Mouse (Mus musculus) midbrain, embryonic 13.5 days (tissue): ENCODE results near the gene Tesk1. TPM values are rescaled to one million over a fixed set of nuclear protein-coding genes. Genes with fewer than 3 reads are reported as not detected.

Source experiments
- ATAC-seq: fragments of 200-750 bp; cut with Nextera tagmentation; 2 replicates; pipeline ENCODE4 v1.8.0; 2017; ENCODE audit warnings: mild to moderate bottlenecking, moderate TSS enrichment, moderate library complexity
- H3K27ac ChIP-seq: fragments of 300-500 bp; sonication (generic); 2 replicates; pipeline ENCODE4 v1.5.1; 2015; ENCODE audit warnings: inconsistent platforms, mild to moderate bottlenecking, moderate library complexity
- H3K27me3 ChIP-seq: fragments of 300-500 bp; sonication (generic); 2 replicates; pipeline ENCODE4 v1.6.1; 2015; ENCODE audit warnings: mild to moderate bottlenecking, inconsistent platforms
- H3K36me3 ChIP-seq: fragments of 300-500 bp; sonication (generic); 2 replicates; pipeline ENCODE4 v1.6.1; 2015; ENCODE audit warnings: mild to moderate bottlenecking, inconsistent platforms
- H3K4me1 ChIP-seq: fragments of 300-500 bp; sonication (generic); replicated peaks from 2 replicates; pipeline ENCODE4 v1.6.1; 2015; ENCODE audit warnings: inconsistent platforms
- H3K4me2 ChIP-seq: fragments of 300-500 bp; sonication (generic); replicated peaks from 2 replicates; pipeline ENCODE4 v1.6.1; 2015; ENCODE audit warnings: moderate library complexity, mild to moderate bottlenecking, inconsistent platforms
- H3K4me3 ChIP-seq: fragments of 300-500 bp; sonication (generic); replicated peaks from 2 replicates; pipeline ENCODE4 v1.5.1; 2015; ENCODE audit warnings: mild to moderate bottlenecking, inconsistent platforms
- H3K9ac ChIP-seq: fragments of 300-500 bp; sonication (generic); replicated peaks from 2 replicates; pipeline ENCODE4 v1.6.1; 2015; ENCODE audit warnings: mild to moderate bottlenecking, inconsistent platforms
- H3K9me3 ChIP-seq: fragments of 300-500 bp; sonication (generic); 2 replicates; pipeline ENCODE4 v1.6.1; 2016; ENCODE audit warnings: mild to moderate bottlenecking, inconsistent platforms
- WGBS: fragments of 180-500 bp; shearing (Covaris S2); methylation state at CpG from one replicate; pipeline ENCODE4 v1.1.7; 2015; 5-methylcytosine and 5-hydroxymethylcytosine counted together
- polyA plus RNA-seq: library from polyadenylated mRNA; unstranded; fragments of >200 nt; fragmentation: Nextera tagmentation; extraction: Ambion mirVana; gene quantifications from 2 replicates; pipeline ENCODE4 v1.2.1, GENCODE M21; 2015

Tesk1 gene
- polyA plus RNA-seq: 6.1 and 8.4 TPM in 2 replicates

DNA sequence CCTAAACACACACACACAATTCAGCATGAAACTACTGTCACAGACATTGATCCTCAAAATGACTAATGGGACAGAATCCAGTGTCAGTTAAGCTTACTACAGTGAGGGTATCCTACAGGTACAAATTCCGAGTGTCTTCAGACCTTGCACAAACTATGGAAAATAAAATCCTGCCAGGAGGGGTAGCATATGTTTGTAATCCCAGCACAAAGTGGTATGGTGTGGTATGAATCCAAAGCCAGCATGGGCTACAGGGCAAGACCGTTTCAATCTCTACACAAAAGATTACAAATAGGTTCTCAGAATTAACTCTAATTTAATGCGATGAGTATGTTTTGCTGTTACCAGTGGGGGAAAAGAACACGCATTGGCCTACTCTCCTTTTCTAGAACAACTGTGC, at the start of gene Tesk1:
Gene Tesk1, plus strand, starts transcription at position 301 of the 400 bp plus-strand sequence.
- 24% methylated on average over 4 of the region's 4 CpGs for whole genome bisulfite sequencing
- Histone ChIP-seq H3K9ac (peak within 1 kb of the TSS; percentile 100), H3K4me3 (peak within 1 kb of the TSS; percentile 98), H3K27ac (peak within 1 kb of the TSS; percentile 97), H3K9me3 (no peaks in the 10 kb centered on the region), H3K36me3 (peaks cover 18% of the 10 kb centered on the region), H3K27me3 (no peaks in the 10 kb centered on the region), H3K4me2 (peak within 1 kb of the TSS; percentile 97), H3K4me1 (peaks cover 21% of the 10 kb centered on the region)
- peak; percentile 10 for ATAC-seq

DNA sequence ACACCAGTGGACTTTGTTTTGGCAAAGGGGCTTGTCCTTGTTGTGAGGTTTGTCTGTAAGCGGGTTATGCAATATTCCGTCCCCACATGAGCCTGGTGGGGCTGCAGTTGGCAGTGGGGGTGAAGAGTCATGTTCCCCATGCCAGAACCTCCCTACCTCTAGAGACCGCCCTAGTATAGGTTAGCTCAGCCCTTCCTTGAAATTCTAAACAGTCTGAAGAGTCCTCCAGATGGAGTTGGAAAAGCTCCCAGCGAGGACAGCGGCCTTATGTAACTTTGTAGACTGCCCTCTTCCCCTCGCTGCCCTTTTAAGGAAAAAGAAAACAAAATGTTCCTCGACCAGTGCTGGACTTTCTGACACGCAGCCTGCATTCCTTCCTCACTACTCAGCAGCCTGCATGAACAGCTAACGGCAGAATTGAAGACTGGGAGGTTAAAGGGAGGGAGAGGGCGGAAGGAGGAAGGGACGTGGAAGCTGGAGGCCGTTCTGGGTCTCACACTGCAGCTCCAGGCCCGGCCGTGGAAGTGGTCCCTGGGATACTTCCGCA, 47.3 kb upstream of the Tesk1 start:
- H3K4me1 ChIP-seq: peaks cover 17% of the 10 kb centered on the region
- no peak for ATAC-seq
- H3K36me3 ChIP-seq: no peaks in the 10 kb centered on the region
- WGBS: 73% methylated on average over 15 of the region's 15 CpGs
- H3K9ac ChIP-seq: no peak overlapping the region
- H3K27ac ChIP-seq: no peak overlapping the region
- H3K4me2 ChIP-seq: no peak overlapping the region
- H3K4me3 ChIP-seq: no peak overlapping the region
- H3K27me3 ChIP-seq: no peaks in the 10 kb centered on the region
- H3K9me3 ChIP-seq: no peaks in the 10 kb centered on the region

- WGBS: 90% methylated on average over 5 of the region's 5 CpGs
- Histone ChIP-seq H3K36me3 (no peaks in the 10 kb centered on the region), H3K4me2 (no peak overlapping the region), H3K27ac (no peak overlapping the region), H3K27me3 (no peaks in the 10 kb centered on the region), H3K9ac (no peak overlapping the region), H3K9me3 (no peaks in the 10 kb centered on the region), H3K4me1 (peaks cover 22% of the 10 kb centered on the region), H3K4me3 (no peak overlapping the region)
- ATAC-seq: no peak
These were observed 46.6 kb upstream of the Tesk1 start for GRCm38 (mm10) chr4:43395147-43395546.

GRCm38 (mm10) chr4:43395836-43396235, 45.9 kb upstream of the Tesk1 start:
- no peak for ATAC-seq
- Histone ChIP-seq H3K4me2 (no peak overlapping the region), H3K9me3 (no peaks in the 10 kb centered on the region), H3K4me3 (no peak overlapping the region), H3K27ac (no peak overlapping the region), H3K9ac (no peak overlapping the region), H3K36me3 (no peaks in the 10 kb centered on the region), H3K27me3 (no peaks in the 10 kb centered on the region), H3K4me1 (peaks cover 27% of the 10 kb centered on the region)
- WGBS: 78% methylated on average over 9 of the region's 9 CpGs

DNA sequence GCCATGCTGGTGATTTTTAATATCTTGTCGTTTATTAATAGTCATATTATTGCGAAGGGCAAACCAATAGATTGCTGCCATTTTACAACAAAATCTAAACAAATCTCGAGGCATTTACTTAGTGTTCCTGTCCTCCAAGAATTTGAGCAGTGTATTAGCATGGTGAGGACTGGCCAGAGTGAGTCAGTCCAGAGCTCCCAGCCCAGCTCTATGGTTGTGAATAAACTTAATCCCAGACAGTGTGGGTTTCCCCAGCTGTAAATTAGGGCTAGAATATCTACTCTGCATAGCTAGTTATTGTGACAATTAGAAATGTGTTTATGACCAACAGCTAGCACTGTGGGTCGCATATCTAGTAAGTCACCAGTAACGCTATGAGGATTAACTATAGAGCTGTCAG, 45.4 kb upstream of the Tesk1 start:
- ATAC-seq: no peak
- Histone ChIP-seq H3K4me1 (peaks cover 33% of the 10 kb centered on the region), H3K27ac (no peak overlapping the region), H3K36me3 (no peaks in the 10 kb centered on the region), H3K9ac (no peak overlapping the region), H3K9me3 (no peaks in the 10 kb centered on the region), H3K4me2 (no peak overlapping the region), H3K27me3 (no peaks in the 10 kb centered on the region), H3K4me3 (no peak overlapping the region)
- WGBS: 87% methylated on average over 5 of the region's 5 CpGs

- WGBS: 79% methylated on average over 4 of the region's 4 CpGs
- H3K4me3 ChIP-seq: no peak overlapping the region
These were observed 43.7 kb upstream of the Tesk1 start for GRCm38 (mm10) chr4:43398014-43398413.

DNA sequence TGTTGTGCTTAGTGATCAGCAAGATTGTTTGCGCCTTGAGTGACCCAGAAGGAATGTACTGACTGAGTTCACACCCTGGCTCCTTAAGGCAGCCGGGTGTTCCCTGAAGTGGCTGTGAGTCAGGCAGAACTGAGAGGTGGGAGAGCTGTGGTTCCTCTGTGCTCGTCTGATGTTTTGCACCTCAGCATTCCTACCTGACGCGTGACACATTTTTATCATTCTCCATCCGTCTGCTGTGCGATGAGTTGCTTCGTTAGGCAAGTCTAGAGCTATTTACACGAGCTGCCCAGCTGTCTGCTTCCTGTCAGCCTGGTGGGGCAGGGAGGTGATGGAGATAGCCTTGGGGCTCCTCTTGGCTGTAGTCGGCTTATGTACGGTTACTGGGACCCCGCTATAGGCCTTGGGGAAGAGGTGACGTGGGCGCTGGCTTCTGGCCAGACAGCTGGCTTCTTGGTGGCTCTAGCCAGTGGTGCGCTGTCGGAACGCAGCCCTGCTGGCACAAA, 42.9 kb upstream of the Tesk1 start:
- H3K9ac ChIP-seq: no peak overlapping the region
- H3K27me3 ChIP-seq: no peaks in the 10 kb centered on the region
- H3K9me3 ChIP-seq: no peaks in the 10 kb centered on the region
- H3K4me1 ChIP-seq: peaks cover 35% of the 10 kb centered on the region
- H3K4me3 ChIP-seq: no peak overlapping the region
- ATAC-seq: peak; percentile 14; the same call in 1 of the 2 replicates
- WGBS: 70% methylated on average over 17 of the region's 17 CpGs
- H3K27ac ChIP-seq: peak overlapping the region; percentile 14; the same call in 1 of the 2 replicates
- H3K4me2 ChIP-seq: no peak overlapping the region
- H3K36me3 ChIP-seq: peaks cover 4% of the 10 kb centered on the region; the same call in 1 of the 2 replicates

More at GRCm38 (mm10) chr4:43398014-43398413, 43.7 kb upstream of the Tesk1 start:
- Histone ChIP-seq H3K4me2 (no peak overlapping the region), H3K9me3 (no peaks in the 10 kb centered on the region), H3K9ac (no peak overlapping the region), H3K27ac (peak overlapping the region; percentile 39), H3K36me3 (peaks cover 4% of the 10 kb centered on the region; the same call in 1 of the 2 replicates), H3K4me1 (peaks cover 35% of the 10 kb centered on the region), H3K27me3 (no peaks in the 10 kb centered on the region)
- ATAC-seq: no peak

GRCm38 (mm10) chr4:43399391-43400131, 42.2 kb upstream of the Tesk1 start:
- Histone ChIP-seq H3K9ac (no peak overlapping the region), H3K4me1 (peaks cover 35% of the 10 kb centered on the region), H3K9me3 (no peaks in the 10 kb centered on the region), H3K27me3 (no peaks in the 10 kb centered on the region), H3K4me2 (no peak overlapping the region), H3K27ac (peak overlapping the region; percentile 14; the same call in 1 of the 2 replicates), H3K36me3 (peaks cover 4% of the 10 kb centered on the region; the same call in 1 of the 2 replicates), H3K4me3 (no peak overlapping the region)
- ATAC-seq: peak; percentile 34; the same call in 1 of the 2 replicates
- WGBS: 79% methylated on average over 31 of the region's 31 CpGs

GRCm38 (mm10) chr4:43400976-43401375, 40.8 kb upstream of the Tesk1 start:
- H3K9me3 ChIP-seq: no peaks in the 10 kb centered on the region
- H3K4me3 ChIP-seq: no peak overlapping the region
- H3K27me3 ChIP-seq: no peaks in the 10 kb centered on the region
- H3K4me1 ChIP-seq: peaks cover 44% of the 10 kb centered on the region
- peak overlapping the region; percentile 39 for H3K9ac ChIP-seq
- 21% methylated on average over 10 of the region's 10 CpGs for WGBS
- peak overlapping the region; percentile 39; the same call in 1 of the 2 replicates for H3K27ac ChIP-seq
- H3K36me3 ChIP-seq: peaks cover 4% of the 10 kb centered on the region; the same call in 1 of the 2 replicates
- peak; percentile 21; the same call in 1 of the 2 replicates for ATAC-seq
- no peak overlapping the region for H3K4me2 ChIP-seq

- Histone ChIP-seq H3K27ac (no peak overlapping the region), H3K4me2 (no peak overlapping the region), H3K4me3 (no peak overlapping the region), H3K9ac (peak overlapping the region; percentile 39; the same call in 1 of the 2 replicates), H3K4me1 (peaks cover 46% of the 10 kb centered on the region), H3K36me3 (peaks cover 4% of the 10 kb centered on the region; the same call in 1 of the 2 replicates), H3K9me3 (no peaks in the 10 kb centered on the region), H3K27me3 (no peaks in the 10 kb centered on the region)
- no peak for ATAC-seq
- 86% methylated on average over 10 of the region's 10 CpGs for WGBS
These were observed 40.3 kb upstream of the Tesk1 start for GRCm38 (mm10) chr4:43401486-43401885.

GRCm38 (mm10) chr4:43402212-43402611, 39.5 kb upstream of the Tesk1 start:
- Histone ChIP-seq H3K36me3 (peaks cover 4% of the 10 kb centered on the region; the same call in 1 of the 2 replicates), H3K9me3 (no peaks in the 10 kb centered on the region), H3K27me3 (no peaks in the 10 kb centered on the region), H3K4me3 (no peak overlapping the region), H3K9ac (no peak overlapping the region), H3K4me1 (peaks cover 48% of the 10 kb centered on the region), H3K27ac (no peak overlapping the region), H3K4me2 (no peak overlapping the region)
- 89% methylated on average over 9 of the region's 9 CpGs for WGBS
- no peak for ATAC-seq

- WGBS: 91% methylated on average over 10 of the region's 10 CpGs
- no peak overlapping the region for H3K9ac ChIP-seq
- H3K9me3 ChIP-seq: no peaks in the 10 kb centered on the region
- no peak overlapping the region for H3K4me3 ChIP-seq
- H3K4me2 ChIP-seq: no peak overlapping the region
- H3K36me3 ChIP-seq: peaks cover 4% of the 10 kb centered on the region; the same call in 1 of the 2 replicates
- H3K27ac ChIP-seq: no peak overlapping the region
- no peaks in the 10 kb centered on the region for H3K27me3 ChIP-seq
- ATAC-seq: no peak
- H3K4me1 ChIP-seq: peaks cover 47% of the 10 kb centered on the region
These were observed 37.0 kb upstream of the Tesk1 start for GRCm38 (mm10) chr4:43404697-43405096.
